Mouse (Mus musculus) stomach, postnatal 0 days (tissue): ENCODE results near the gene Cpne5.

ENCODE experiments used
- CTCF ChIP-seq: IDR thresholded peaks from 2 replicates; pipeline ENCODE4 v1.5.1; 2016; ENCODE audit warnings: antibody characterized with exemption, low read depth, mild to moderate bottlenecking, moderate library complexity
- EP300 ChIP-seq: optimal IDR thresholded peaks from 2 replicates; pipeline ENCODE3; 2016; ENCODE audit warnings: antibody characterized with exemption

GRCm38 (mm10) chr17:29126561-29126960 is 111.4 kb downstream of the Cpne5 start:
- no peak for TF ChIP-seq CTCF
- TF ChIP-seq EP300: no peak
